Mouse (Mus musculus) liver, postnatal 0 days (tissue): ENCODE measurements around the gene Rnft1.

Source experiments
- CTCF ChIP-seq: sonication (generic); IDR thresholded peaks from 2 replicates; pipeline ENCODE4 v1.5.1; 2016; ENCODE audit warnings: antibody characterized with exemption, low read depth
- EP300 ChIP-seq: IDR thresholded peaks from 2 replicates; pipeline ENCODE4 v1.6.1; 2016; ENCODE audit warnings: antibody characterized with exemption, low read depth, mild to moderate bottlenecking

GRCm38 (mm10) chr11:86538786-86539185 is 54.3 kb downstream of the Rnft1 start:
- TF ChIP-seq CTCF (no peak), EP300 (no peak)
